Mouse (Mus musculus) right cerebral cortex, adult 2 months (tissue): ENCODE measurements around the gene Ccdc13.

Experiments
- DNase-seq, 2 experiments: peaks; one replicate each; pipeline ENCODE4 v3.0.0; 2021 to 2022; ENCODE audit warnings: low spot score in 2 of 2

Gene Ccdc13

DNA sequence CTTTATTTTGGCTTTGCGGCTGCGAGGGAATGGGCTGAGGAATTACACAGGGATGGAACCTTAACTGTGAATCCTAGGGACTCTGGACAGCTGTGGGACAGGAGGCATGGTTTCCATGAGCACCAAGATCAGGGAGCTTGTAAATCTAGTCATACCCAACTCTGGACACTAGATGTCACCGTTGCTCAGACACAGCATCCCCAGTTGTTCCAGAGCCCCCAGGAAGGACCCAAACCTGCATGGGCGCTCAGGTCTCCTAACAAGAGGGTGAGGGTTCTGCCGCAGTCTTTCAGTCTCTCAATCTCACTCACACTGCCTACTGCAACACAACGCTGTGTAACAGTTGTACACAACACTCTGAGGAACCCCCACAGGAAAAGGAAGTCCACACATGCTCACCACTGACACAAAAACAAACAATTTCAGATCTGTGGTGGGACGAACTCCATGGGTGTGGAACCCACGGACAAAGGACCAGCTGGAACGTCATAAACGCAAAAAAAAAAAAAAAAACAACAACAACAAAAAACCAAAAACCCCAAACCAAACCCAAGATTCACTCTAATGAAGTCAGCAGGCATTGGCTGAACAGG is 7.4 kb upstream of the Ccdc13 start:
- DNase-seq: peak in 1 of 2 experiments; percentile 36

DNA sequence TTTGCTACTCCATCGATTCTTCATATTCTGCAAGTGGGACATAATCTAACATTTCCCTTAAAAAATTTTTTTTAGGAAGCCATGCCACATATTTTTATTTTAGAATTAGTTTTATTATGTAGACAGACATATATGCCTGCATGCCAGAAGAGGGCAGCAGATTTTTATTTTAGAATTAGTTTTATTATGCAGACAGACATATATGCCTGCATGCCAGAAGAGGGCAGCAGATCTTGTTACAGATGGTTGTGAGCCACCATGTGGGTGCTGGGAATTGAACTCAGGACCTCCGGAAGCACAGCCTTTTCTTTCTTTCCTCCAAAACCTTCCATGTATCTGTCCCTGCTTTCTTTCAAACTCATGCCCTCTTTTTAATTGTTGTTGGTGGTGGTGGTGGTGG is 3.7 kb upstream of the Ccdc13 start:
- DNase-seq: no peak

DNA sequence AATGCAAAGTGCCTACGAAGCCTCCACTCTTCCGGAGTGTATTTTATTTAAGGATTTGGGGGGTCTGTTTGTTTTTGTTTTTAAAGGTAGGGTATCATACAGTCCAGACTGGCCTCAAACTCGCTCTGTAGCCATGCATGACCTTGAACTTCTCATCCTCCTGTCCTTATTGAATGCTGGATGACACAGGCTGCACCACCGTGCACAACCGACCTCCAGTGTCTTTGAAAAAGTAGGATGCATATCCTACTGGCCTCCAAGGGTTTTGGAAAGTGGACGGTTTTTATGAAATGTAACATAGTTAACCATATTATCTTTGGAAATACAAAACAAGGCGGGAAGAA is 333 bp upstream of the Ccdc13 start:
- no peak for DNase-seq

- no peak for DNase-seq
Observed at GRCm38 (mm10) chr9:121838008-121838407, 1.3 kb downstream of the Ccdc13 start.

GRCm38 (mm10) chr9:121833825-121834224 is 5.4 kb downstream of the Ccdc13 start:
- DNase-seq: no peak

DNA sequence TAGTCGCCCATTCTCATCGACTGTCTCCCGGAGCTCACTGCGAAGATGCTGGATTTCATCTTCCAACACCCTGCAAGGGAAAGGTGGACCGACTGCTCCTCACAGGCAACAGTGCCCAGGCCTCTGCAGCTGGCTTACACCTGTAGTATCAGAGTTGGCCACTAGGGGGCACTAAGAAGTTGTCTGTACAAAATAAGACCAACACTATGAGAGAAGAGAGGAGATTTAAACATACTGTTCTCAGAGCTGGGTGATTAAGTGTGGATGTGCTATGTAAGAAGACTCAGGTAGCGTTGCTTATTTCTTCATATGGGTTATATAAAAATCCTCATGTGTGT is 8.3 kb downstream of the Ccdc13 start:
- DNase-seq: peak; percentile 90 to 93

DNA sequence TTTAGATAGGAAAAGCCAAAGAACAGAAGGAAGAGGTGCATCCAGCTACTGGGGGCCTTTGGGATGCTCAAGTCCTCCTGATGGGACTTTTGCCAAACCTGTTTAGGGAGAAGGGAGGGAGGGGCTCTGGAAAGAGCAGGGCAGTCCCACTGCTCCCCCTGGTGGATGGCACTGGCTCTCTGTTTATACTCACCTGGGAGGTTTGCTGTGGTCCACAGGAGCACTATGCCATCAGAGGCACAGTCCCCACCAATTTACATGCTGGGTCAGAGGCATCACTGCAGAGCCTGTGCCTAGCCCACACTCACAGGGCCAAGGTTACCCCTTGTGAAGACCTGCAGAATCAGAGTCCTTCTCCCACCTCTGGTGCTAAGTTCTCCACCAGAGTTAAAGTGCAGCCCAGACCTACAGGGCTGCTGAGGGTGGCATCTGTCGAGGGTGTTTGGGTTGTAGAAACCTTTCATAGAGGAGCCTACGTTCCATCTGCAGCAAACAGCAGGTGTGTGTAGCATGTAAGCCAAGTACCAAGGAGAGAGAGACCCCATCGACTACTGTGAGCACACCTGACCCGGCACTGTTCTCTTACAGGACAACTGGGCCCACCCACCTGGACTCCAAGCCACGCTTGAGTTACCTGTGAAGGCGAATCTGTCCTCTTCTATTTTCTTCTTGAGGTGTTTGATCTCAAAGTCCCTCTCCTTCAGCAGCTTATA is 8.9 kb downstream of the Ccdc13 start:
- DNase-seq: peak; percentile 53 to 66

GRCm38 (mm10) chr9:121829270-121829992 is 9.8 kb downstream of the Ccdc13 start:
- DNase-seq: no peak

DNA sequence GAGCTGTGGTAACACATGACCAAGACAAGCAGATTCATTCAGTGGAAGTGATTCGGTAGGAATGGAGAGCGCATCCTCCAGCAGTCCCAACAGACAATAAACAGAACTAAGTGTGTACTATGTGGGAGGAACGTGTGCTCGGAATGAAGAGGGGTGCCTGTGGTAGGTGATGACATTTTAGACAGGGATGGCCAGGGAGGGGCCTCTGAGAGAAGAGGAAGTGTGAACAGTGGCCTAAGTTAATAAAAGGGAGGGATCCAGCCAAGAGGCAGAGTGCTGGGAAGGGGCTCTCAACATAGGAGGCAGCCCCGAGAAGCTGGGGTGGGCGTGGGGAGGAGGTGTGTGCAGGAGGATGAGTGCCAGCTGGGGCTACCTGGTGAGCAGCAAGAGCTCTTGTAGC is 10.9 kb downstream of the Ccdc13 start:
- no peak for DNase-seq

DNA sequence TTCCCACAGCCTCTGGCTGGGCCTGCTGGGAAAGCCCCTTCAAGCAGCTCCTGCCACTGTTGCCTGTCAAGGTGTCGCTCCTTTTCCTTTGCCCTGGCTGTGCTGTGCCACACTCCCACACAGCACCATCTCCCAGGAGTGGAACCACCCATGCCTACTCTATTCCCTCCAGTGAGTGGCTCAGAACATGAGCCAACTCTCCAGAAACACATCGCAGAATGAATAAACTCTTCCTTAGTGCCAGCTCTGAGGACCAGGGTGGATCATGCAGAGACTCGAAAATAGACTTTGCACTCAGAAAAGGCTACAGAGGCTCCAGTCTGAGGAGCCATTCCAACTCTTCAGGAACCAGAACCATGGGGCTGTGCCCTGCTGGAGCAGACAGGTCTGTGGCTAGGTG is 12.9 kb downstream of the Ccdc13 start:
- DNase-seq: peak in 1 of 2 experiments; percentile 45

- DNase-seq: no peak
Observed at GRCm38 (mm10) chr9:121823991-121824390, 15.3 kb downstream of the Ccdc13 start.

GRCm38 (mm10) chr9:121823051-121823450 is 16.2 kb downstream of the Ccdc13 start:
- DNase-seq: no peak

DNA sequence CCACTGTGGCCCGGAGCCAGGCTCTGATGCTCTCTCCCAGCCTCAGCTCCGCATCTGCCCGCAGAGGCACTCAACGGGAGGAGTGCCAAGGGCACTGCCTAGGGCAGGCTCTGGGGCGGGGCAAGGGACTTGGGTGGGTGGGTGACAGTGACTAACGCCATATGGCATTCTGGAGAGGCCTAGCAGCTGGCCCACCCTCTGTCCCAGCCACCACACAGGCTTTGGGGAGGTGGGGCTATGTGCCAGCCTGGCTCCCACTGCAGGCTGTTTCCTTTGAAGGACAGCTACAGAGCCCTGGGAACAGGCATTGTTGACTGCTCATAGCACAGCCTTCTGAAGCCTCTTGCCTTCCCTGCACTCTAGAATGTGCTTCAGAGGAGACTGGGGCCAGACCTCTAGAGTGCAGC is 16.7 kb downstream of the Ccdc13 start:
- DNase-seq: no peak

- no peak for DNase-seq
Observed at GRCm38 (mm10) chr9:121820765-121821164, 18.5 kb downstream of the Ccdc13 start.

DNA sequence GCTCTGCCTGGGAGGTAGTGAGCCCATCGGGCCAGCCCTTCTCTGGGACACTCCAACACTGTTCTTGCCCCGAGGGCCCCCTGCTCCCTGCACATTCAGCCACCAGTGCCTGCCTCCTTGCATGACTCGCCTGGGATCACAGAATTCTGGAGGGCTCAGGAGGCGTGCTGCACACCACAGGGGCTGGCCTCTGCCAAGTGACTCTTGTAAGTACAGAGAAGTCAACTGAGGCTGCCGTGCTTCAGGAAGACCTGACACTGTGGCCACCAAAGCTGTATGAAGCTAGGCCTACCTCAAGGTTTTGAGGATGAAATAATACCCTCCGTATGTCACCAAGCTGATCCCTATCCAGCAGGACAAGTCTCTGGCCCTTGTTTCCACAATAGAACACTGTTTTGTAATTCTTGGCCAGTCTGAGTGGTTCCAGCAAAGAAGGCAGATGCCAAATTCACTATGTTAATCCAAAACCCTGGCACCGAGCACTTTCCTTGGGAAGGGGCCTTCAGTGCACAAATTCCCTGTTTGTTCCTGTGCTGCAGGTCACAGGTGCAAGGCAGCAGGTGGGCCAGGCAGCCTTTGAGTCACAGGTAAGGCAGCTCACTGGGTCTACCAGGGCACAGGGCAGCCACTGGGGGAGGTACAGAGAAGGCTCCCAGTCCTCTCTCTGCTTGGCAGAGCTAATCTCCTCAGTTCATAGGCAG is 19.3 kb downstream of the Ccdc13 start:
- no peak for DNase-seq

- peak in 1 of 2 experiments; percentile 33 for DNase-seq
Observed at GRCm38 (mm10) chr9:121819073-121819770, 20.0 kb downstream of the Ccdc13 start.

- no peak for DNase-seq
Observed at GRCm38 (mm10) chr9:121815183-121815582, 24.1 kb downstream of the Ccdc13 start.

- peak in 1 of 2 experiments; percentile 65 for DNase-seq
Observed at GRCm38 (mm10) chr9:121810081-121810821, 29.0 kb downstream of the Ccdc13 start.

DNA sequence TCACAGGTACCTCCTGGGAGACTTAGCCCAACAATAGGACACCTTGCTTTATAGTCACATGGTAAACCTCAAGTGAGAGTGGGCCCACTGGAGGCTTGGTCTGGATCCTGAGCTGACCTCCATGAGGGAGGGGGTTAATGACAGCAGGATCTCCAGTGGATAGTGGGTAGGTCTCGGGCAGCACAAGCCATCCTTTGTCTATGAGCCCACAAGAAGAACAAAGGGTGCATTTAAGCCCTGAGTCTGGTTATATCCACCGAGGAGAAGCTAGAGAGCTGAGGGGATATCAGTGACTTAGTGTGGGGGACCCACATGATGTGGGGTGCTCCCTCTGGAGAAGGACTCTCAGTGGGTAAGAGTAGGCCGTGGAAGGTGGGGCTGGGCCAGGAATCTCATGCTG is 30.8 kb downstream of the Ccdc13 start:
- no peak for DNase-seq

- no peak for DNase-seq
Observed at GRCm38 (mm10) chr9:121807947-121808346, 31.3 kb downstream of the Ccdc13 start.

DNA sequence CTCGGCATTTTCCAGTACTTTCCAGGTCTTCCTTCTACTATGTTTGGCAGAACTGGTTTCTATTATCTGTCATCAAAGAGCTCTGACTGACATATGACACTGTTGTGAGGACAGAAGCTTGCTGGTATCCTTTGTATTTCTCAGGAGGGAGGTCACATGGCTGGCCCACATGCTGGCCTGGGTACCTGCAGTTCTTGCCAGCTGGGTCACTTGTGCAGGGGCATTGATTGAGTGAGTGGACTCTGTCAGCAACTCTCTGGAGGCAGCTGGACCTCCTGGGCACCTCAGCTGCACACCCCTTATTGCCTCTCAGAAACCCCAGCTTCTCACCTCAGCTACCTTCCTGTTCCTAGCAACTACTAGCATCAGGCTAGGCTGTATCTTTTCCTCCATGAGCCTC is 31.7 kb downstream of the Ccdc13 start:
- no peak for DNase-seq
